Mouse (Mus musculus) intestine, embryonic 16.5 days (tissue): Measurements from ENCODE around the gene Cdcp1. TPM values are rescaled to one million over a fixed set of nuclear protein-coding genes. Genes with fewer than 3 reads are reported as not detected.

Source experiments
- ATAC-seq: fragments of 200-750 bp; cut with Nextera tagmentation; 2 replicates; pipeline ENCODE4 v1.8.0; 2017; ENCODE audit warnings: moderate TSS enrichment, moderate library complexity
- H3K27ac ChIP-seq: fragments of 300-500 bp; sonication (generic); 2 replicates; pipeline ENCODE4 v1.5.1; 2014; ENCODE audit warnings: mild to moderate bottlenecking, low read length
- H3K27me3 ChIP-seq: fragments of 300-500 bp; sonication (generic); replicated peaks from 2 replicates; pipeline ENCODE4 v1.6.1; 2014; ENCODE audit warnings: low read length, control low read depth, mixed read lengths; ENCODE audit not compliant: control insufficient read depth, insufficient read depth
- H3K36me3 ChIP-seq: fragments of 300-500 bp; sonication (generic); 2 replicates; pipeline ENCODE4 v1.6.1; 2014; ENCODE audit warnings: low read length, control low read depth; ENCODE audit not compliant: control insufficient read depth, insufficient read depth
- H3K4me1 ChIP-seq: fragments of 300-500 bp; sonication (generic); 2 replicates; pipeline ENCODE4 v1.6.1; 2014; ENCODE audit warnings: low read length, control low read depth, mixed read lengths; ENCODE audit not compliant: control insufficient read depth, insufficient read depth
- H3K4me2 ChIP-seq: fragments of 300-500 bp; sonication (generic); 2 replicates; pipeline ENCODE4 v1.6.1; 2014; ENCODE audit warnings: low read depth, low read length, control low read depth
- H3K4me3 ChIP-seq: fragments of 300-500 bp; sonication (generic); 2 replicates; pipeline ENCODE4 v1.5.1; 2014; ENCODE audit warnings: mild to moderate bottlenecking, low read length
- H3K9ac ChIP-seq: fragments of 300-500 bp; sonication (generic); 2 replicates; pipeline ENCODE4 v1.6.1; 2014; ENCODE audit warnings: low read depth, low read length
- H3K9me3 ChIP-seq: fragments of 300-500 bp; sonication (generic); 2 replicates; pipeline ENCODE4 v1.6.1; 2016; ENCODE audit warnings: low read length, control low read depth; ENCODE audit not compliant: control insufficient read depth
- WGBS: fragments of 180-500 bp; shearing (Covaris S2); extraction: QIAGEN DNeasy Blood & Tissue Kit; methylation state at CpG from one replicate; pipeline ENCODE4 v1.1.7; 2014; 5-methylcytosine and 5-hydroxymethylcytosine counted together
- polyA plus RNA-seq: library from polyadenylated mRNA; unstranded; fragments of >200 nt; fragmentation: Nextera tagmentation; extraction: Ambion mirVana; gene quantifications from 2 replicates; pipeline ENCODE4 v1.2.1, GENCODE M21; 2015

Gene Cdcp1
- polyA plus RNA-seq, 1 experiment from 2014 or later, result 14.2 TPM

DNA sequence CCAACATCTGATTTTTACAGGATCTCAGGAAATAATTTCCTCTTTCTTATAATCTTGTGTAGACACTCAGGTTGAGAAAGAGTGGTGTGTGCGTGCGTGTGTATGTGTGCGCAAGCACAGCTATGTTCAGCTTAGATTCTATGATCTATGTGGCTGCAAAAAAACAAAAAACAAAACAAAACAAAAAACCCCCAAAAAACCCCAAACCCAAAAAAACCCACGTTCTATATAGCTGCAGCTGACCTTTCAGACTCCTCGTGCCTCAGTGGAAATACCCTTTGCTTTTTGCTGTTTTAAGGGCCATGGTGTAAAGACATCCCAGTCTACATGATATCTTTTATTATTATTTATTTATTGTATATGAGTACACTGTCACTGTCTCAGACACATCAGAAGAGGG is 25.4 kb upstream of the Cdcp1 start:
- WGBS, result 95% methylated on average over 5 of the region's 5 CpGs
- Histone ChIP-seq H3K4me2 (no peak overlapping the region), H3K9me3 (no peaks in the 10 kb centered on the region), H3K9ac (no peak overlapping the region), H3K36me3 (no peaks in the 10 kb centered on the region), H3K4me3 (no peak overlapping the region), H3K4me1 (peaks cover 6% of the 10 kb centered on the region; the same call in 1 of the 2 replicates), H3K27ac (no peak overlapping the region), H3K27me3 (no peaks in the 10 kb centered on the region)
- no peak for ATAC-seq

DNA sequence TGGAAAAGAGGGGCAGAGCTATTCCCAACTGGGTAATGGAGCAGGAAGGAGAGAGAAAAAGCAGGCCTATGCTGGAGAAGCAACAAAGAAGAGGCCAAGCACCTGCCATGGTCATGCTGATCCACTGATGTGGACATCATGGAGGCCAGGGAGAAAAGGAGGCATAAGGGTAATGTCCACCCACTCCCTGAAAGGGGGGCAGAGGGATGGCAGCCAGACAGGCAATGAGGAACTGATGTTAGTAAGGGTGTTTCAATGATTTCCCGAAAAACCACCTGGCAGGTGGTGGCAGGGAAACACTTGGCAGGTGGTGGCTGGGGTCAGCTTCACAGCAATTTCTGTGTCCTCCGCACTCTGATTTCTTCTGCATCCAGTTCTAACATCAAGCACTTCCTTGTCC is 24.9 kb upstream of the Cdcp1 start:
- no peaks in the 10 kb centered on the region for H3K9me3 ChIP-seq
- no peak overlapping the region for H3K9ac ChIP-seq
- no peak for ATAC-seq
- H3K36me3 ChIP-seq, result no peaks in the 10 kb centered on the region
- H3K27ac ChIP-seq, result no peak overlapping the region
- H3K4me2 ChIP-seq, result no peak overlapping the region
- H3K27me3 ChIP-seq, result no peaks in the 10 kb centered on the region
- H3K4me3 ChIP-seq, result no peak overlapping the region
- peaks cover 6% of the 10 kb centered on the region; the same call in 1 of the 2 replicates for H3K4me1 ChIP-seq
- WGBS, result 87% methylated on average over 2 of the region's 2 CpGs

DNA sequence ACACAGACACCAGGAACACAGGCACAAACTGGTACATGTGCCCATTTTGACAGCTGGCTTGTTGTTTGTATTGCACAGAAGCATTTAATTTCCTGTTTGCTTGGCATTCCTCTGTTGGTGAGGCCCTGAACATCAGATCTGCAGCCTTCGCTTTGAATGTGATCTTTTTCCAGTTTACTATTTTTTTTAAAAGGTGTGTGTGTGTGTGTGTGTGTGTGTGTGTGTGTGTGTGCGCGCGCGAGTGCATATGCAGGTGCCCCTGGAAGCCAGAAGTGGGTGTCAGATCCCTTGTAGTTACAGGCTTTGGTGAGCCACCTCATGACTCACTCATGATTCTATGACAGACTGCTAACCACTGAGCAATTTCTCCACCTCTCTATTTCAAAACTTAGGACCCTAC is 24.4 kb upstream of the Cdcp1 start:
- WGBS, result 92% methylated on average over 5 of the region's 5 CpGs
- no peak for ATAC-seq

DNA sequence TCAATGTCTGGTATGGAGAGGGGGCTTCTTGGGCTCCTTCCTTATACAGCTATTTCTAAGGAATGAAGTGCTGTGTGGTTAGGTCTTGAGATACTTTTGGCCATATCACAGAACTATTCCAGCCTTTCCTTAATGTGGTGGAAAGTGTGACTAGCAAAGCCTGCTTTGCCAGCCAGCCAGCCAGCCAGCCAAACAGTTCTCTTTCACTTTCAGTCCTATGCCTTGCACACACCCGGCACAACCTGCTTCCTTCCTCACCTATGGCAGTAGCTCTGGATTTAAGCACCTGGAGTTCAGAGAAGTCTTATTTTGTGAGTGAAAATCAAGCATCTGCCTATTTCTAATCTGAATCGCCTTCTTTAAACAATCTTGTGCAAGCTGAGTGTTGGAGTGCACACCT is 23.8 kb upstream of the Cdcp1 start:
- Histone ChIP-seq H3K27ac (no peak overlapping the region), H3K9ac (no peak overlapping the region), H3K4me2 (no peak overlapping the region), H3K27me3 (no peaks in the 10 kb centered on the region), H3K9me3 (no peaks in the 10 kb centered on the region), H3K36me3 (no peaks in the 10 kb centered on the region), H3K4me1 (peaks cover 6% of the 10 kb centered on the region; the same call in 1 of the 2 replicates), H3K4me3 (no peak overlapping the region)
- no peak for ATAC-seq
- 67% methylated on average over 2 of the region's 2 CpGs for WGBS

More for the DNA sequence above, 24.4 kb upstream of the Cdcp1 start:
- no peaks in the 10 kb centered on the region for H3K9me3 ChIP-seq
- H3K4me3 ChIP-seq, result no peak overlapping the region
- H3K4me2 ChIP-seq, result no peak overlapping the region
- no peaks in the 10 kb centered on the region for H3K36me3 ChIP-seq
- H3K27me3 ChIP-seq, result no peaks in the 10 kb centered on the region
- peaks cover 6% of the 10 kb centered on the region; the same call in 1 of the 2 replicates for H3K4me1 ChIP-seq
- no peak overlapping the region for H3K27ac ChIP-seq
- no peak overlapping the region for H3K9ac ChIP-seq

DNA sequence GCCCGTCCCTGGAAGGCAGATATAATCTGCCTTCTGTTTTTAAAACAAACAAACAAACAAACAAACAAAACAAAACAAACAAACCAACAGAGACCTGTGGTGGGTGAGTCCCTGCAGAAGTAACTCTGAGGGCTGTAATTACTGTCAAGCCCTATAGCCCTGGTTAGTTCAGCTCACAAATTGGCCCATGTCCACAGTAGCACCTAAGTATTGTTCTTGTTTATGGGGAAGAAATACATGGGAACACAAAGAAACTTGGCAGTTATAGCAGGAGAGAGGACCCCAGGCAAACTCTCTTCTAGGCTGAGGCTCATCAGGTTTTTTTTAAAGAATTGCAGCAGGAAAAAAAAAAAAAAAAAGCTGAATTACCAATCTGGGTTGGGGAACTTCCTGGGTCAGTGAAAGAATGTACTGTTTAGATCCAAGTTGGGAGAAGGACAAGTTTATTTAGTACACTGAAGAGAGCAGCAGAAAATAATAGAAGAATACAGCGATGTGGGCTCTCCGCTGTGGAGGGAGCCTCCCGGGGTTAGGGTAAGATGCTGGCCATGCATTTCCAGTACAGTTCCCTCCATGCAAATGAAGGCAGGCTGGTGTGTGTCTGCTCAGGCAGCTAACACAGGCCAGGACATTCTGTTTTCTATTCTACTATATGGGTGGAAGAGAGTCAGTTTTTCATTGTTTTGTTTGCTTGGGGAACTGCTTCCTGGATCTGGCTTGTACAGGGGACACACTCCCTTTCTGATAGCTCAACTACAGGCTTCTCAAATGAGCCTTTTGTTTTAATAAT is 22.6 kb upstream of the Cdcp1 start:
- ATAC-seq, result peak; percentile 57
- peak overlapping the region; percentile 80 for H3K27ac ChIP-seq
- no peaks in the 10 kb centered on the region for H3K9me3 ChIP-seq
- H3K4me1 ChIP-seq, result peaks cover 6% of the 10 kb centered on the region; the same call in 1 of the 2 replicates
- H3K4me3 ChIP-seq, result no peak overlapping the region
- H3K36me3 ChIP-seq, result no peaks in the 10 kb centered on the region
- WGBS, result 41% methylated on average over 4 of the region's 4 CpGs
- no peak overlapping the region; the same call in 1 of the 2 replicates for H3K4me2 ChIP-seq
- no peaks in the 10 kb centered on the region for H3K27me3 ChIP-seq
- H3K9ac ChIP-seq, result no peak overlapping the region

DNA sequence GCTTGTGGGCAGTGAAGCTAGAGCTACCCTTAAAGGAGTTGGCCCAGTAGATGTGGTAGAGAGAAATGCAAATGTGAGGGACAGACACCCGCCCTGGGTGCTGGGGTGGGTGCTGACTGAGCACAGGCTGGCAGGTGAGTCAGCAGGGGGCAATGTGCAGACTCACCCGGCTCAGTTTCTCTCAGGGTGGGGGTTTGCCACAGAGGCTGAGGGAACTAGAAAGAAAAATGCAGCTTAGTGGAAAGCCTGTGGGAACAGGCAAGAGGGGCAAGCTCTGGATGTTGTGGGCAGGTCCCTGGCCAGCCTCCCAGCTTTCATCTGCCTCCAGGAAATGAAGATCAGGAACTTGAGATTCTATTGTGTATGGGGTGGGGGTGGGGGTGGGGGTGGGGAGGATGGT is 21.9 kb upstream of the Cdcp1 start:
- Histone ChIP-seq H3K36me3 (no peaks in the 10 kb centered on the region), H3K9me3 (no peaks in the 10 kb centered on the region), H3K27ac (0 out of 2 replicates have a peak overlapping the region, but pooled peaks have one; percentile 27), H3K4me2 (no peak overlapping the region), H3K4me1 (peaks cover 6% of the 10 kb centered on the region; the same call in 1 of the 2 replicates), H3K9ac (no peak overlapping the region), H3K27me3 (no peaks in the 10 kb centered on the region), H3K4me3 (no peak overlapping the region)
- peak; percentile 38 for ATAC-seq
- 41% methylated on average over 2 of the region's 2 CpGs for WGBS

DNA sequence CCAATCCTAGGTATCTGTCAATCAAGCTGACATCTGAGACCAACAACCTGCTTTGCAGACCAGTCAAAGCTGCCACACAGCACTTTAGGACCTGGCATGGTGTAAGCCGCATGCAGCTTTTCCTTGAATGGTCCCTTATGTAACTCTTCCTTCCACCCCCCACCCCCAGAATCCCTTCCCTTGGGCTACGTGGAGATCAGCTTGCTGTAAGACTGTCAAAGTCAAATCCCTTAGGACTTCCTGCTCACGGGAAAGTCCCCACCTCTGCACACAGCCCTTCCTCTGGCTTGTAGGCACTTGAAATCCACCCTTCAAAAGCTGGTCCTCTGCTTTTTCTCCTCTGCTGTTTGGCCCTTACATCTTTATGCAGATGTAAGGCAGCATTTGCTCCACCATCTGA is 19.8 kb upstream of the Cdcp1 start:
- no peak overlapping the region for H3K4me2 ChIP-seq
- no peak overlapping the region for H3K4me3 ChIP-seq
- H3K36me3 ChIP-seq, result no peaks in the 10 kb centered on the region
- H3K9ac ChIP-seq, result no peak overlapping the region
- WGBS, result 45% methylated on average over 3 of the region's 3 CpGs
- no peaks in the 10 kb centered on the region for H3K9me3 ChIP-seq
- H3K27ac ChIP-seq, result no peak overlapping the region
- H3K27me3 ChIP-seq, result no peaks in the 10 kb centered on the region
- H3K4me1 ChIP-seq, result peaks cover 6% of the 10 kb centered on the region; the same call in 1 of the 2 replicates
- no peak for ATAC-seq

DNA sequence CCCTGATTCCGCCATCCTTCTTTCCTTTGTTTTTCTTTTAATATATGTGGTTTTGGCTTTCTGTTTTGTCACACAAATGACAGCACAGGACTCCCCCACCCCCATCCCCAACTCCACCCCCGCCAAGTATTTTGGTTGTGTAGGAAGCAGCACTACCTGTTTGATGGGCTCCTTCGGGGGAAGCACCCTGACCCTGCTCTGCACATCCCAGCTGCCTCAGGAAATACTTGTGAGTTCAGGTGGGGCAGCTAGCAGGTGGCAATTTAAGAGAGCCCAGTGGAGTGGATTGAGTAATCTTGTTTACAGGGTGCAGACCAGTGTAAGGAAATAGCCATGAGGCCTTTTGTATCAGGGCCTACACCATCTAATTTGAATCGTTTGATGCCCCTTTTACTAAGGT is 14.0 kb upstream of the Cdcp1 start:
- H3K4me2 ChIP-seq, result no peak overlapping the region
- 73% methylated on average over 4 of the region's 4 CpGs for WGBS

DNA sequence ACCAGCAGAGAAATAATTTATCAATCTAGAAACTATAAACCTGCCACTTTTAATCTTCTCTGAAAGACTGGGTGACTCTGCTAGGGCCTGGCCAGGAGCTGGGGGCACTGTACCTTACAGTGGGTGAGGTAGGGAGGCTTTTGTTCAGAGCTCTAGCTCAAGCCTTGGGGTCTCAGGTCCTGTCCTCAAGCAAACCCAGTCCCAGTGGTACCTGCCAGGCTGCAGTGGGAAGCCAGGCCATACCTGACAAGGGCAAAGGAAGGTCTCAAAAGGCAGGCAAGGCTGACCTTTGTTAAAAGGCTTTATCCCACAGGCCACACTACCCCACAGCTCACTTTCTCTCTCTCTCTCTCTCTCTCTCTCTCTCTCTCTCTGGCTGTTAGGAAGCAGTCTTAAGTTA is 12.8 kb upstream of the Cdcp1 start:
- ATAC-seq, result no peak
- Histone ChIP-seq H3K27ac (no peak overlapping the region), H3K4me1 (no peaks in the 10 kb centered on the region), H3K36me3 (no peaks in the 10 kb centered on the region), H3K4me3 (no peak overlapping the region), H3K9ac (no peak overlapping the region), H3K4me2 (no peak overlapping the region), H3K27me3 (no peaks in the 10 kb centered on the region), H3K9me3 (no peaks in the 10 kb centered on the region)

More for the DNA sequence above, 14.0 kb upstream of the Cdcp1 start:
- H3K4me3 ChIP-seq, result no peak overlapping the region
- H3K27me3 ChIP-seq, result no peaks in the 10 kb centered on the region
- no peaks in the 10 kb centered on the region for H3K4me1 ChIP-seq
- ATAC-seq, result no peak
- H3K27ac ChIP-seq, result no peak overlapping the region
- no peaks in the 10 kb centered on the region for H3K9me3 ChIP-seq
- H3K36me3 ChIP-seq, result no peaks in the 10 kb centered on the region
- no peak overlapping the region for H3K9ac ChIP-seq
